Mouse (Mus musculus): Measurements from ENCODE around the gene Cage1. TPM values are rescaled to one million over a fixed set of nuclear protein-coding genes. Genes with fewer than 3 reads are reported as not detected.

The Cage1 gene
- total and polyA plus RNA-seq, 2 experiments from 2014 or later = 3.0 to 5.7 TPM

DNA sequence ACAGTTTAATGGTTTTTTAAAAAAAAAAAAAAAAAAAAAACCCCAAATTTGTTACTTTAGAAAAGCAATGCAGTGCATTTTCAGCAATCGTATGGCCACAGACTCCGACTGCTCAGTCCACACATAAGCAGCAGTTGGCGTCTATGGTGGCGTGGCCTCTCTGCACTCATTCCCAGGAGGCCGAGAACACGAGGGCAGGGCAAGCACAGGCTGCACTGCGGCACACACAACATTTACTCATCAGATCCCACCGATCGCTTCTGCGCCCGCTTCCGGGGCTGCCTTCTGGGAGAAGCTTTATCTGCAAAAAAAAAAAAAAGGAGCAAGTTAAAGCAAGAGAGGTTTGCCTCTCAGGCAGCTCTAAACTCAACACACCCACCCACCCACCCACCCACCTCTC is 57.4 kb downstream of the Cage1 start:
- H3K36me3 ChIP-seq (ENCODE audit: insufficient read depth) = peaks cover 57% of the 10 kb centered on the region
- 96% methylated on average over 12 of the region's 12 CpGs for WGBS

DNA sequence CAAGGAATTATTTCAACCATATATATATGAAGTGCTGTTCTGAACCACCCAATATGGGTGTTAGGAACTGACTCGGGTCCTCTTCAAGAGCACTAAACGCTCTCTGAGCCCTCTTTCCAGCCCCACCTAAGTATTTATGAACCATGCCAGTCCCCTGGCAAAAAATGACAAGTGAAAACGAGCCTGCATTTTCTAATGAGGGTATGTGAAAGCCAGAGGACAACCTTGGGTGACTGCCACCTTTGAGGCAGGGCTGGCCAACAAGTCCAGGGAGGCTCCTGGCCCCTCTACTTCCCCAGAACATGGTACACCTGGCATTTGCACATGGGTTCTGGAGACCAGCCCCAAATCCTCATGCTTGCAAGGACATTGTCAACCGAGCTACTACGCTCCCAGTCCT is 62.1 kb downstream of the Cage1 start:
- no peak for ATAC-seq

More for the DNA sequence above, 57.4 kb downstream of the Cage1 start:
- H3K4me2 ChIP-seq (ENCODE audit: low read depth) = no peak overlapping the region
- TF ChIP-seq CTCF (IDR thresholded peaks at IDR 0.05; ENCODE audit: low read depth) = no peak
- no peak for DNase-seq
- H3K9ac ChIP-seq = no peak overlapping the region
- no peaks in the 10 kb centered on the region for H3K4me1 ChIP-seq (ENCODE audit: insufficient read depth)
- H3K27ac ChIP-seq (ENCODE audit: low read depth, low read length) = no peak overlapping the region
- H3K27me3 ChIP-seq (ENCODE audit: insufficient read depth, low read length) = no peaks in the 10 kb centered on the region
- no peak for ATAC-seq
- H3K4me3 ChIP-seq (ENCODE audit: low read depth, low read length) = no peak overlapping the region
- no peaks in the 10 kb centered on the region for H3K9me3 ChIP-seq (ENCODE audit: low read length)

GRCm38 (mm10) chr13:37974036-37974435 is 62.8 kb downstream of the Cage1 start:
- Histone ChIP-seq H3K27me3 (ENCODE audit: insufficient read depth, low read length) (no peaks in the 10 kb centered on the region), H3K36me3 (ENCODE audit: insufficient read depth) (peaks cover 18% of the 10 kb centered on the region), H3K4me3 (ENCODE audit: low read depth, low read length) (no peak overlapping the region), H3K9ac (no peak overlapping the region), H3K27ac (ENCODE audit: low read depth, low read length) (no peak overlapping the region), H3K9me3 (ENCODE audit: low read length) (no peaks in the 10 kb centered on the region), H3K4me2 (ENCODE audit: low read depth) (no peak overlapping the region), H3K4me1 (ENCODE audit: insufficient read depth) (peaks cover 2% of the 10 kb centered on the region; the same call in 1 of the 2 replicates)
- no peak for TF ChIP-seq CTCF (IDR thresholded peaks at IDR 0.05; ENCODE audit: low read depth)
- no peak for DNase-seq
- WGBS = 91% methylated on average over 6 of the region's 6 CpGs
- no peak for ATAC-seq

More for the DNA sequence above, 62.1 kb downstream of the Cage1 start:
- no peak overlapping the region for H3K4me3 ChIP-seq (ENCODE audit: low read depth, low read length)
- H3K27me3 ChIP-seq (ENCODE audit: insufficient read depth, low read length) = no peaks in the 10 kb centered on the region
- no peak overlapping the region for H3K27ac ChIP-seq (ENCODE audit: low read depth, low read length)
- DNase-seq = no peak
- H3K36me3 ChIP-seq (ENCODE audit: insufficient read depth) = peaks cover 23% of the 10 kb centered on the region
- no peak overlapping the region for H3K9ac ChIP-seq
- no peaks in the 10 kb centered on the region; the same call in 1 of the 2 replicates for H3K4me1 ChIP-seq (ENCODE audit: insufficient read depth)
- H3K9me3 ChIP-seq (ENCODE audit: low read length) = no peaks in the 10 kb centered on the region
- H3K4me2 ChIP-seq (ENCODE audit: low read depth) = no peak overlapping the region
- TF ChIP-seq CTCF (IDR thresholded peaks at IDR 0.05; ENCODE audit: low read depth) = no peak
- WGBS = 74% methylated on average over 5 of the region's 5 CpGs

GRCm38 (mm10) chr13:37970887-37971530 is 65.9 kb downstream of the Cage1 start:
- 84% methylated on average over 11 of the region's 11 CpGs for WGBS
- ATAC-seq = no peak
- H3K4me2 ChIP-seq (ENCODE audit: low read depth) = no peak overlapping the region

GRCm38 (mm10) chr13:37969988-37970387 is 66.9 kb downstream of the Cage1 start:
- H3K9me3 ChIP-seq (ENCODE audit: low read length) = no peaks in the 10 kb centered on the region
- H3K4me3 ChIP-seq (ENCODE audit: low read depth, low read length) = no peak overlapping the region
- ATAC-seq (peak; percentile 86), DNase-seq (peak; percentile 85)
- 53% methylated on average over 8 of the region's 8 CpGs for WGBS
- no peaks in the 10 kb centered on the region for H3K36me3 ChIP-seq (ENCODE audit: insufficient read depth)
- H3K27ac ChIP-seq (ENCODE audit: low read depth, low read length) = 0 out of 2 replicates have a peak overlapping the region, but pooled peaks have one; percentile 16
- no peak overlapping the region for H3K4me2 ChIP-seq (ENCODE audit: low read depth)
- TF ChIP-seq CTCF (IDR thresholded peaks at IDR 0.05; ENCODE audit: low read depth) = no peak
- no peaks in the 10 kb centered on the region; the same call in 1 of the 2 replicates for H3K27me3 ChIP-seq (ENCODE audit: insufficient read depth, low read length)
- no peak overlapping the region for H3K9ac ChIP-seq
- peaks cover 3% of the 10 kb centered on the region; the same call in 1 of the 2 replicates for H3K4me1 ChIP-seq (ENCODE audit: insufficient read depth)

More at GRCm38 (mm10) chr13:37970887-37971530, 65.9 kb downstream of the Cage1 start:
- H3K36me3 ChIP-seq (ENCODE audit: insufficient read depth) = 0 out of 2 replicates have a peak, but pooled peaks cover 1% of the 10 kb centered on the region
- DNase-seq = no peak
- H3K9ac ChIP-seq = no peak overlapping the region
- H3K27me3 ChIP-seq (ENCODE audit: insufficient read depth, low read length) = no peaks in the 10 kb centered on the region
- H3K4me1 ChIP-seq (ENCODE audit: insufficient read depth) = peaks cover 3% of the 10 kb centered on the region; the same call in 1 of the 2 replicates
- no peak overlapping the region for H3K4me3 ChIP-seq (ENCODE audit: low read depth, low read length)
- H3K27ac ChIP-seq (ENCODE audit: low read depth, low read length) = no peak overlapping the region
- peak; percentile 31 for TF ChIP-seq CTCF (IDR thresholded peaks at IDR 0.05; ENCODE audit: low read depth)
- no peaks in the 10 kb centered on the region for H3K9me3 ChIP-seq (ENCODE audit: low read length)

DNA sequence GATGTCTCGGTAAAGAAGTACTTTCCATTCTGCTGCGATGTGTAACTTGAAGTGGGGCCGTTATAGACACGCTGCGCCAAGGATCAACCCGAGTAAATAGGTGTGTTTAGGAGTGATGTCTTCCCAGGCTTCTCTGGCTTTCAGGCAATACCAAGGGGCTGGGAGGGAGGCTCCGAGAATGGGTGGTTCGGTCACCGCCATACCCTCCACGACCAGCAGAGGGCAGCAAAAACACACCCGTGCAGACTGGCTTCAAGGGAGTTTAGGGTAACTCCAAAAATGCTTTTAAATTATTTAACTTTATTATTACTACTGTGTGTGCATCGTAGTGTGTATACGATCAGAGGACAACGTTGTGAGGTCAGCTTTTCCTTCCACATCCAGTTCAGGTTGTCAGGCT is 67.5 kb downstream of the Cage1 start:
- Histone ChIP-seq H3K4me1 (ENCODE audit: insufficient read depth) (peaks cover 3% of the 10 kb centered on the region; the same call in 1 of the 2 replicates), H3K4me3 (ENCODE audit: low read depth, low read length) (no peak overlapping the region), H3K27me3 (ENCODE audit: insufficient read depth, low read length) (no peaks in the 10 kb centered on the region; the same call in 1 of the 2 replicates), H3K27ac (ENCODE audit: low read depth, low read length) (no peak overlapping the region), H3K9me3 (ENCODE audit: low read length) (no peaks in the 10 kb centered on the region), H3K4me2 (ENCODE audit: low read depth) (no peak overlapping the region), H3K36me3 (ENCODE audit: insufficient read depth) (no peaks in the 10 kb centered on the region), H3K9ac (no peak overlapping the region)
- DNase-seq (peak; percentile 87), ATAC-seq (peak; percentile 59)
- 12% methylated on average over 14 of the region's 14 CpGs for WGBS
- TF ChIP-seq CTCF (IDR thresholded peaks at IDR 0.05; ENCODE audit: low read depth) = peak; percentile 93

- no peak overlapping the region for H3K27ac ChIP-seq (ENCODE audit: low read depth, low read length)
- 58% methylated on average over 10 of the region's 10 CpGs for WGBS
- H3K27me3 ChIP-seq (ENCODE audit: insufficient read depth, low read length) = no peaks in the 10 kb centered on the region; the same call in 1 of the 2 replicates
- no peaks in the 10 kb centered on the region for H3K9me3 ChIP-seq (ENCODE audit: low read length)
- no peak overlapping the region for H3K4me2 ChIP-seq (ENCODE audit: low read depth)
- H3K4me1 ChIP-seq (ENCODE audit: insufficient read depth) = peaks cover 3% of the 10 kb centered on the region; the same call in 1 of the 2 replicates
- H3K36me3 ChIP-seq (ENCODE audit: insufficient read depth) = no peaks in the 10 kb centered on the region
- no peak overlapping the region for H3K9ac ChIP-seq
- DNase-seq (no peak), ATAC-seq (no peak)
- no peak for TF ChIP-seq CTCF (IDR thresholded peaks at IDR 0.05; ENCODE audit: low read depth)
- no peak overlapping the region for H3K4me3 ChIP-seq (ENCODE audit: low read depth, low read length)
These were observed 69.3 kb downstream of the Cage1 start for GRCm38 (mm10) chr13:37967565-37967964.
